Mouse (Mus musculus): ENCODE results near the gene Ptpn21.

Ptpn21 gene

DNA sequence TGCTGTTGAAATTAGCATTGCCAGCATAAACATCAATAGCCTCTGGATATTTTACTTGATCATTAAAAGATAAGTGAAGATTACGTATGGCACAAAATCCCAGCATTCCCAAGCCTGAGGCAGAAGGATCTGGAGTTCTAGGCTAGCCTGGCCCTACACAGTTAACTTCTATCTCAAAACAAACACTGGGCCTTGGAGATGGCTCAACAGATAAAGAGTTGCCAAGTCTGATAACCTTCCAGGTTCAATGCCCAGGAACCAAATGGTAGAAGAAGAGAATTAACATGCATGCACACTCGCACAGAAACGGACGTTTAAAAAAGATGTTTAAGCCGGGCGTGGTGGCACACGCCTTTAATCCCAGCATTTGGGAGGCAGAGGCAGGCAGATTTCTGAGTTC lies 13.0 kb downstream of the Ptpn21 start:
- DNase-seq (ENCODE audit: low spot score in 2 of 2) = no peak

GRCm38 (mm10) chr12:98721030-98721429 lies 16.2 kb downstream of the Ptpn21 start:
- DNase-seq (ENCODE audit: low spot score in 2 of 2) = no peak

DNA sequence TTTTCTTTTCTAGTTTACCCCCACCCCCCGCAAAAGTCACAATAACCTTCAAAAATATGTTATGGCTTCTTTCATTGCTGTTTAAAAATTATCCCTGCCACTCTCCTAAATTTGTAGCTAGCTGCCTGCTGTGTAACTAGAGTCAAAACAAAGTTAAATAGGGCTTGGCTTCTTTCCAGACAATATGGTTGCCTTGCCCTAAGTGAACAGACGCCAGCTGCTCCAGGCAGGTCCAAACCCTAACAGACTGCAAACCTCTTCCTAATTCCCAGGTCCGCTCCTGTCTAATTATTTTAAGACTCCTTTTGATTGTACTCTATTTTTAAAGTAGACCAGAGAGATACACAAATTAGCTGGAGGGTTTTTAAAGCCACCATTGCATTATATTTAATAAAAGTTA lies 16.6 kb downstream of the Ptpn21 start:
- no peak for DNase-seq (ENCODE audit: low spot score in 2 of 2)

DNA sequence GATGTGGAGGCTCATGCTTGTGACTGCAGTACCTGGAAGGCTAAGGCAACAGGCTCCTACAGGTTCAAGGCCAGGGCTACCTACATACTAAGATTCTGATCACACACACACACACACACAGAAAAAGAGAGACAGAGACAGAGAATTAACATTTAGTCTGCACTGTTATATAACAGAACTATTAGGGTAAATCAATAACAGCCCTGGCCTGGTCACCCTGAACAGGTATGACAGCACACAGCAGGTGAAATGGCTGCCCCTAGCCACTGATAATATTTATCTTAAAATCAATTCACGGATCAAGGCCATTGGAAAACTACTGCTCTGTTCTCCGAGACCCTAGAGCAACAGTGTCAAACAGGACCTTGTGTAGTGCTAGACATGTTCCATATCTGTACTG lies 21.1 kb downstream of the Ptpn21 start:
- DNase-seq (ENCODE audit: low spot score in 2 of 2) = no peak

- DNase-seq (ENCODE audit: low spot score in 2 of 2) = peak in 1 of 2 experiments; percentile 13
Observed at GRCm38 (mm10) chr12:98714757-98715156, 22.4 kb downstream of the Ptpn21 start.

DNA sequence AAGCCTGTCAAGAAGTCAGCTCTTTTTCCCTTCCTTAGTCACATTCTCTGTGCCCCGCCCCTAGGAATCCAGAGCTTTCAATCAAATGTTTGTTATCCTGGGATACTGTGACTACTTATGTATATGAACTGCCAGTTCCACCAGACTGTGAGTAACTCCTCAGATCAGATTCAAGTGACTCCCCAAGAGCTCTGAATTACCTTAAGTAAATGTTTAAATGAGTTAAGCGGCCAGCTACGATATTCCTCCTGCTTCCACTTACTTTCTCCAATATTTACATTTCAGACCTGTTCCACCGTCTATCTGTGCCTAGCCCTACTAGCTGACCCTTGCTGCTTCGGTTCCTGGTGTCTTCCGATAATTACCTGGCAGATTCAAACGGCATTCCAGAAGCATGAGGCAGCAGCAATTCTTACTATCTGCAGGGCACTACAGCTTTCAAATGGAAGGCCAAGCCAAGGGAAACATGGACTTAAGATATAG lies 23.5 kb downstream of the Ptpn21 start:
- DNase-seq (ENCODE audit: low spot score in 2 of 2) = no peak

DNA sequence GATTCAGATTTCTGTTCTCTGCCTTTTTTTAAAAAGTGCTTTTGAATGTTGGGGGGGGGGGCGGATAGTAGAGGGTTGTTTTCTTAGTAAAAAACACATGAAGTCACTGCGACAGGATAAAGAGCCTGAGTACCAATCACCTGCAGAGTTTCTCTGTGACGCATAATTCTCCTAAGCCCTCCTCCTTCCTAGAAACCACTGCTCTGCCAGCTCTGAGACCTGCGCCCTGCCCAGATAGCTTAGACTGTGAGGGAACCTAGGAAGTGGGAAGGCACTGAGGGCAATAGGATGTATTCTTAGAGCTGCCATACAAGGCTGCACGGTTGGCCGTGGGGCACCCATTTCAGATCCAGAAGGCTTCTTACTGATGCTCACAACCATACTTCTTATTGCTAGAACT lies 24.4 kb downstream of the Ptpn21 start:
- no peak for DNase-seq (ENCODE audit: low spot score in 2 of 2)

DNA sequence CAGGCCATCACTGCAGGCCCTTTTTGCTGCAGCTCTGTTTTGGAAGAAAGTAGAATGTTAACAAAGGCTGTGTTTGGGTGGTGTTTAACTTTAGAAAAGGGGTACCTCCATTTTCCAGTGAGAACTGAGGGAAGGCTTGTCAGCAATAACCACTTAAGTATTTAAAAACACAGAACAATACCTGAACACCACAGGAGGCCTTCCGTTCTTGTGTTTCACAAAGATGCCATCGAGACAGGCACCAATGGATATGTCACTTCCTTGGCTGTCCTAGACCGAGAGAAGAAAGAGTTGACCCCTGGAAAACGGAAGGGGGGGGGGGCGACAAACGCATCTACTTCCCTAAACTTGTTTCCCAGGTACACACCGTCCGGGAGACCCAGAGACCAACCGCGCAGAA lies 33.2 kb downstream of the Ptpn21 start:
- no peak for DNase-seq (ENCODE audit: low spot score in 2 of 2)

GRCm38 (mm10) chr12:98703554-98703953 lies 33.7 kb downstream of the Ptpn21 start:
- no peak for DNase-seq (ENCODE audit: low spot score in 2 of 2)

DNA sequence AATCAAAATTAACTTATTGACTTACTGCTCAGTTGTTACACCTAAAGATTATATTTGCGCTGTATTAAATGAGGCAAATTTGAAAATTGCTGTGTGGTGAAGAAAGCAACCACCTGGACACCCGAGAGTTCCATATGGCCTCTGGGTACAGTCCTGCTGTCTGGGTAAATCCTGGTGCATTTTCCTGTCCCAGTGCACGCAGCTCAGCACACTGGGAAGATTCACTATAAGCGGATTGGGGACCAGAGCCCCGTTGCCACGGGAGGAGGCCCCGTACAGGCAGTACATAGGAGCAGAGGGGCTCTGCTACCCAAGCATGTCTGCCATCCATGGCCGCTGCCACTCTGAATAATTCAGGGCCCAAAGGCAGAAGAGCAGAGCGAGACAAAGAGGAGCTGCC lies 35.6 kb downstream of the Ptpn21 start:
- DNase-seq (ENCODE audit: low spot score in 2 of 2) = no peak

DNA sequence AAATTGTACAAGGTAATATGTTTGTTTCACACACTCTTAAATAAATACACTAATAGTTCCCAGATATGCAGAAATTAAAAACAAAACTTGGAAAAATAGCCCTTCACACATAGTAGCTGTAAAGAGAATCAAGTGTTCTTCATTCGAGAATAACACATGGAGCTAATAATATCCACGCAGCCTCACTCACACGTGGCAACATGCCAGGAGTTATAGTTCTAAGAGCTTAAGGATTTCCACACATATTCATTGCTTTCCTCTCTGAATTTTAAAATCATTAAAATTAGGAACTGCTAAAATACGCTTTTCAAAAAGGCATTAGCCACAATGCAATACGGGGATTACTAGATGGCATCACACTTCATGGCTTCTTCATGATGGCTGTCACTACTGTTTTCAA lies 40.0 kb downstream of the Ptpn21 start:
- DNase-seq (ENCODE audit: low spot score in 2 of 2) = no peak

- no peak for DNase-seq (ENCODE audit: low spot score in 2 of 2)
Observed at GRCm38 (mm10) chr12:98690230-98690629, 47.0 kb downstream of the Ptpn21 start.

DNA sequence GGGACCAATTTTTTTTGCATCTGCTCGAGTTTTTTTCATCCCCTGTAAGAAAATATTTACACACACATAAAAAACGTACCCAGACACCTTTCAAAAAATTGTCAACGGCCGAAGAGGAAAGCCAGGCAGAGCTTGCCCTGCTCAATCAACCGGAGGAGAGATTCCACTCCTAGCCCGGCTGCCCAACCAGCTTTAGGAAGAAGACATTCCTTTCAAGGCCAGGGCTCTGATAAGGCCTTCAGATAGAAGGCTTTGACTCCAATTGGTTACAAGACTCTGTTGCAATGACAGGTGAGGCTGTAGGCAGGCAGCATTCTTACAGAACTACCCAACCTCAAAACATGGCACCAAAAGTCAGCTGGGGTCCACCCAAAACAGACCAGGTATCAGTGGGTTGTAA lies 53.6 kb downstream of the Ptpn21 start:
- no peak for DNase-seq (ENCODE audit: low spot score in 2 of 2)

- DNase-seq (ENCODE audit: low spot score in 2 of 2) = no peak
Observed at GRCm38 (mm10) chr12:98683171-98683570, 54.0 kb downstream of the Ptpn21 start.

- no peak for DNase-seq (ENCODE audit: low spot score in 2 of 2)
Observed at GRCm38 (mm10) chr12:98682196-98682595, 55.0 kb downstream of the Ptpn21 start.

DNA sequence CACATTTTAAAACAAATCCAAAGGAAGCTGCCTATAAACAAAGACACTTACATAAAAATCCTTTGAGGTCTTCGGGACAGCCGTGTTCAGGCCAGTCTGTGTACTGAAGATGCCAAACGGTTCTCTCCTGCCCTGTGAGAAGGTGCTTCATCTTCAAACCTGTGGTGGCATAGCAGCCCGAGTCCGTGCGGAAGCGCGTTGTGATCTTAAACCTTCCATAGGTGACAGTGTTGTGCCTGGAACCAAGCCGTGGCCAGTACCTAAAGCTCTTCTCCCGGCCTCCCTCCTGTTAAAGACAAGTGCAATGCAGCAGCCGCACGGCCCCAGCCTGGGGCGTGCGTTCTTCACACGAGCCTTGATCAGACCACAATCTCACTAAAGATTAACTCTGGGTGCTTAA lies 57.3 kb downstream of the Ptpn21 start:
- no peak for DNase-seq (ENCODE audit: low spot score in 2 of 2)

GRCm38 (mm10) chr12:98677336-98677735 lies 59.9 kb downstream of the Ptpn21 start:
- no peak for DNase-seq (ENCODE audit: low spot score in 2 of 2)

DNA sequence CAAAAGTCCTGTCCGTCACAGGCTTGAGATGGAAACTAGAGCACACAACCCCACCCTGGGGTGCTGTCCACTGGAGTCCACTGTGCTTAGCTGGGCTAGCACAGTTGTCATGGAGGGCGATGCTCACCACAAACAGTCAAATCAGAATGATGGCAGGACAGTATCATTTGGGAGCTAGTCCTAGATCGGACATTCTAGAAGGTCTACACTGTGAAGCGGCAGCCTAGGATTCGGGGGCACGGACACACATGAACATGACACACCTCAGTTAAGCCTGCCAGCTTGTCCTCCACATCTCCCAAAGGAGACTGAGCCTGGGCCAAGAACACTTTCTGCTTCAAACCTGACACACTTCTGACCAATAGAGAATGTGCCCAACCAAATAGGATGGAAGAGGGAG lies 60.3 kb downstream of the Ptpn21 start:
- no peak for DNase-seq (ENCODE audit: low spot score in 2 of 2)

- peak; percentile 69 to 77 for DNase-seq (ENCODE audit: low spot score in 2 of 2)
Observed at GRCm38 (mm10) chr12:98674627-98675143, 62.5 kb downstream of the Ptpn21 start.

DNA sequence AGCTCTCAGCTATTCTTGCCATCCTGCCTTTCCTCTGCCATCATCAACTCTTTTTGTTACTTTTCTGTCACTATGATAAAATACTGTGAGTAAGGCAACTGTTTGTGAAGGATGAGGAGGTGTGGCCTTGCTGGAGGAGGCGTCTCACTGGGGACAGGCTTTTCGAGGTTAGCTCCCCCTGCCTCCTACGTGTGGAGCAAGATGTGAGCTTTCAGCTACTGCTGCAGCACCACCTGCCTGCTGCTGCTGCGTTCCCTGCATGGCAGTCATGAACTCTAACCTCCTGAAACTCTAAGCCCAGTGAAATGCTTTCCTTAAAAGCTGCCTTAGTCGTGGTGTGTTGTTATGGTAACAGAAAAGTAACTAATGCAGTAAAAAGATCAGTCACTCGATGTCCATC lies 63.3 kb downstream of the Ptpn21 start:
- no peak for DNase-seq (ENCODE audit: low spot score in 2 of 2)

DNA sequence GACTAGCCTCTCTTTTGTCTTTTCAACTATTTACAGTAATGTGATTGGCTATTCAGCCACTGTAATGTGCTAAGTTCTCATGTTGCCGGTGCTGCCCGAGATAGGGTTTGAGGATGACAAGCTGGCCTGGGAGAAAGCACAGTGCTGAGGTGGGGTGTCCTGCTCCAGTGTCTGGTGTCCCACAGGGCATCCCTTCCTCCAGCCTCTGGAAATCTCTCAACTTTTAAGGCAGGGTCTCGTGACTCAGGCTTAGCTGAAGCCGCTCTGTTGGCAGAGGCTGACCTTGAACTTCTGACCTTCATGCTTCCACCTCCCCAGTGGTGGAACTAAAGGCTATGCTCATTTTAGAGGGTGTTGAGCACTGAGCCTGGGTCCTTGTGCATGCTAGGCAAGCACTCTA lies 66.8 kb downstream of the Ptpn21 start:
- DNase-seq (ENCODE audit: low spot score in 2 of 2) = no peak

GRCm38 (mm10) chr12:98669864-98670263 lies 67.3 kb downstream of the Ptpn21 start:
- DNase-seq (ENCODE audit: low spot score in 2 of 2) = no peak

GRCm38 (mm10) chr12:98669086-98669485 lies 68.1 kb downstream of the Ptpn21 start:
- DNase-seq (ENCODE audit: low spot score in 2 of 2) = no peak

GRCm38 (mm10) chr12:98668132-98668814 lies 68.9 kb downstream of the Ptpn21 start:
- peak; percentile 60 to 72 for DNase-seq (ENCODE audit: low spot score in 2 of 2)
